Mouse (Mus musculus): ENCODE results near the gene Gm42669.
A peak's percentile ranks its signal among the peaks of the same experiment; 100 is the strongest.

The Gm42669 gene

GRCm38 (mm10) chr5:107521386-107521785, 14.0 kb downstream of the Gm42669 start:
- no peak for DNase-seq (ENCODE audit: low read depth)

- no peak for DNase-seq (ENCODE audit: low read depth)
Measured at GRCm38 (mm10) chr5:107521897-107522296, 14.5 kb downstream of the Gm42669 start.

- DNase-seq (ENCODE audit: low read depth): no peak
Measured at GRCm38 (mm10) chr5:107524281-107524680, 16.9 kb downstream of the Gm42669 start.

- peak; percentile 25 for DNase-seq (ENCODE audit: low read depth)
Measured at GRCm38 (mm10) chr5:107528856-107529255, 21.4 kb downstream of the Gm42669 start.

GRCm38 (mm10) chr5:107533590-107533989, 26.2 kb downstream of the Gm42669 start:
- no peak for DNase-seq (ENCODE audit: low read depth)

- DNase-seq (ENCODE audit: low read depth): no peak
Measured at GRCm38 (mm10) chr5:107534581-107534980, 27.2 kb downstream of the Gm42669 start, which contains the start of gene 1700028K03Rik. TSS of gene 1700028K03Rik (plus strand) at chr5:107534709.

GRCm38 (mm10) chr5:107541696-107542095, 34.3 kb downstream of the Gm42669 start:
- no peak for DNase-seq (ENCODE audit: low read depth)

- no peak for DNase-seq (ENCODE audit: low read depth)
Measured at GRCm38 (mm10) chr5:107545927-107546326, 38.5 kb downstream of the Gm42669 start.

- no peak for DNase-seq (ENCODE audit: low read depth)
Measured at GRCm38 (mm10) chr5:107547955-107548354, 40.5 kb downstream of the Gm42669 start.

- DNase-seq (ENCODE audit: low read depth): no peak
Measured at GRCm38 (mm10) chr5:107548444-107548843, 41.0 kb downstream of the Gm42669 start.

- no peak for DNase-seq (ENCODE audit: low read depth)
Measured at GRCm38 (mm10) chr5:107554336-107554735, 46.9 kb downstream of the Gm42669 start.

- no peak for DNase-seq (ENCODE audit: low read depth)
Measured at GRCm38 (mm10) chr5:107556969-107557368, 49.5 kb downstream of the Gm42669 start.

GRCm38 (mm10) chr5:107569148-107569547, 61.7 kb downstream of the Gm42669 start:
- DNase-seq (ENCODE audit: low read depth): no peak

- peak; percentile 88 for DNase-seq (ENCODE audit: low read depth)
Measured at GRCm38 (mm10) chr5:107597301-107598077, 90.1 kb downstream of the Gm42669 start, which contains the start of the genes Rpap2 and Glmn. TSS of gene Rpap2 (plus strand) at chr5:107597373. TSS of gene Glmn (minus strand) at chr5:107597888.

GRCm38 (mm10) chr5:107598380-107598779, 91.0 kb downstream of the Gm42669 start:
- peak; percentile 7 for DNase-seq (ENCODE audit: low read depth)

GRCm38 (mm10) chr5:107611224-107611623, 103.8 kb downstream of the Gm42669 start:
- peak; percentile 87 for DNase-seq (ENCODE audit: low read depth)

- no peak for DNase-seq (ENCODE audit: low read depth)
Measured at GRCm38 (mm10) chr5:107617986-107618385, 110.6 kb downstream of the Gm42669 start.

GRCm38 (mm10) chr5:107621327-107621726, 113.9 kb downstream of the Gm42669 start:
- DNase-seq (ENCODE audit: low read depth): no peak
